Mouse (Mus musculus) heart, adult 2 months (tissue): Measurements from ENCODE around the gene Pdxk.

Source experiments
- CTCF ChIP-seq: fragments of 200-600 bp; IDR thresholded peaks from 2 replicates; pipeline ENCODE4 v1.8.1; 2022; ENCODE audit warnings: antibody characterized with exemption, mild to moderate bottlenecking, moderate library complexity
- EP300 ChIP-seq: fragments of 200-500 bp; IDR thresholded peaks from 2 replicates; pipeline ENCODE4 v1.6.1; 2011; ENCODE audit warnings: low read depth, low read length, control low read depth; ENCODE audit not compliant: insufficient read depth
- POLR2A ChIP-seq: fragments of 200-500 bp; IDR thresholded peaks from 2 replicates; pipeline ENCODE4 v1.6.1; 2011; ENCODE audit warnings: mild to moderate bottlenecking, low read depth, low read length, control low read depth; ENCODE audit not compliant: insufficient read depth

DNA sequence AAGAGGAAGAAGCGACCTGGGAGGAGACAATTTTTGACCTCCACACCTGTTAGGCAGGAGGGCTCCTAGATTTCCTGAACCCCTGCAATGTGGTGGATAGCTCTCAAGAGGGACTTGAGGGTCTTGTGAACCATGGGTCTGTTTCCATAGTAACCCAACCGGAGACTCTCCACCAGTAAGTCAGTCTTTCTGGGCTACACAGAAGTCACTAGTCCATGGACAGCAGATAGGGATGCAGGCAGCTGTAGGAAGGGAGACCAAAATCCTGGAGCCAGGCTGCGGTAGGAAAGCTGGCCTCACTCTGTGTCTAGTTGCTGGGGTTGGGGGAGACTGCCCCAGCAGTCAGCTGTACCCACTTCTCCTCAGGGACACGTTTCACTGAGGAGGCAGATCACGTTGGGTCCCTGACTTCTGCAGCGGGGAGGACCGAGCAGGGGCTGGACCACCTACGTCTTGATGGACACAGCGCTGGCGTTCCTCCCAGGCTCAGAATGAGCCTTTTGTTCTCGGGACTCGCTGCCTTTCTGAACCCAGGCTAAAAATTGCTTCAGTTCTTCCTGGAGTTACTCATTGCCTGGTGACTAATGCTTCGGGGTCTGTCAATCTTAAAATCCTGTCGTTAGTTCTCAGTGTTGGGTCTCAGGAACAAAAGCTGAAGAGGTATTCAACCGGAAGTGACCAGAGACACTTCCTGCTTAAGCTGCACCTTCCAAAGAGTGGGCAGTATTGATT is 6.0 kb upstream of the Pdxk start:
- TF ChIP-seq CTCF (no peak), EP300 (no peak), POLR2A (no peak)
